Mouse (Mus musculus): ENCODE results near the gene Naip6.
"Not testable (repeated sequence)": the region's sequence is repeated elsewhere in the genome, so short reads cannot be mapped to it uniquely, and the experiment has no call there.

Gene Naip6

DNA sequence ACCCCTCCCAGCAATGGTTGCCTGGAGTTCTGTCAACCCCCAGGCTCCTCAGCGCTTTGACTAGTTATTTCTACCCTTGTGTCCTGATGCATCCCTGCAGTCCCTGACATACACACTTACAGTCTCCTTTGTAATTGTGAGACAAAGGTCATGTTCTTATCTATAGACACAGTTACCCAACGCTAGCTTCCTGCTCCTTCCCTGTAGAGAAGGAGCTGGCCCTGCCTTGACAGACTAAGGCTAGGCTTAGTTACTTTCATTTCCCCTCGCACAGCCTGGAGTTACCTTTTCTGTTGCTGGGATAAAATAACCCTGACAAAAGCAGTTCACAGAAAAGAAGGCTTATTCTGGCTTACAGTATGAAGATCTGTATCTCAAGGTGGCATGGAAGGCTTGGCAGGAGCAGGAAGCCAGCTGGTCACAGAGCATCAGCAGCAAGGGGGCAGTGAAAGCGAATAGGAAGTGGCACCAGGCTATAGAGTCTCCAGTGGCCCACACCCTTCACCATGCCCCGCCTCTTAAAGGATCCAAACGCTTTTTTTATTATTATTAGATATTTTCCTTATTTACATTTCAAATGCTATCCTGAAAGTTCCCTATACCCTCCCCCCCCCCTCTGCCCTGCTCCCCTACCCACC is at the start of gene Naip6:
TSS of gene Naip6 (minus strand) at position 419 of the 638 bp plus-strand sequence.
- DNase-seq: not testable (repeated sequence)

GRCm38 (mm10) chr13:100352315-100352714 is 34.8 kb upstream of the Naip6 start:
- DNase-seq: not testable (repeated sequence)

DNA sequence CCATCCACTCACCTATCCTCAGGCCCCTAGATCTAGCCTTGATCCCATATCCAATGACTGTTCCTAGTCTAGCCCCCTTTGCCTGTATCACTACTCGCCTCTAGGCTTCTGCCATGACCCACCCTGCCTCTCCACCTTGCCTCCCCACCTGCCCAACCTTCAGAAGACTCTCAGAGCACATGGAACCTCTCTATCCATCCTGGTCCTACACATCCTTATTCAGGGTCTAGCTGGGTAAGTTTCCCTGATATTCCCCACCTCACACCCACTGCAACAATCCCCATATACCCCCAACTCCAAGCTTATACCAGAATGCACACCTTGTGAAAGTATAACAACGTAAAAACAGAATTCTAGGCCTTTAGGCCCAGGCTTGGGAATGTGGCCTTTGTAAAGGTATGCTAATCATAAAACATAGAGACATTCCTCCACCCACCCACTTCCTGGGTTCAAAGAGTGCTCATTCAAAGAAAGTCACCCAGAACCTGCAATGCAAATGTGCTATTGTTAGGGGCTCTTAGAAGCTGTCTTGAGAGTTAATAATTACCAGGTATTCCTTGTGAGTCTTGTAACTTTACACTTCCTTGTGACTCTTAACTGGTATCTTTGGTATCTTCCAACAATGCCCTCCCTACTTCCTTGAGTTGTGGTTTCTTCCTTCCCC is 32.2 kb upstream of the Naip6 start:
- not testable (repeated sequence) for DNase-seq

DNA sequence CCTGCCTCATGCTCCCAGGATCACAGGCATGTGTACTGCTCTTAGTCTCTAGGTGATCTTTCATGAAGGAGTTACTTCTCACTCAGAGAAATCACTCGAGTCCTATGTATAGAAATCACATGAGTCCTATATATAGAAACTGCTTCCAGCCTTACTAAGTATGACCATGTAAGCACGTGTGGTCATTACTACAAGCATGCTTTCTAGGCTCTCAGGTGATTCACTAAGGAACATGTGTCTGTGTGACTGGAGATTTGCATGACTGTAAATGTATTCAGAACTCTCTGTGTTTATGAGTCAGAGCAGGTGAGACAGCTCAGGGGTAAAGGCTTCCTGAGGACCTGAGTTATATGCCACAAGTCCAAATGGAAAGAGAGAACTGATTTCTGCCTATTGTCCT is 24.3 kb upstream of the Naip6 start:
- no peak for DNase-seq

- DNase-seq: not testable (repeated sequence)
Observed at GRCm38 (mm10) chr13:100331728-100332127, 14.3 kb upstream of the Naip6 start.

DNA sequence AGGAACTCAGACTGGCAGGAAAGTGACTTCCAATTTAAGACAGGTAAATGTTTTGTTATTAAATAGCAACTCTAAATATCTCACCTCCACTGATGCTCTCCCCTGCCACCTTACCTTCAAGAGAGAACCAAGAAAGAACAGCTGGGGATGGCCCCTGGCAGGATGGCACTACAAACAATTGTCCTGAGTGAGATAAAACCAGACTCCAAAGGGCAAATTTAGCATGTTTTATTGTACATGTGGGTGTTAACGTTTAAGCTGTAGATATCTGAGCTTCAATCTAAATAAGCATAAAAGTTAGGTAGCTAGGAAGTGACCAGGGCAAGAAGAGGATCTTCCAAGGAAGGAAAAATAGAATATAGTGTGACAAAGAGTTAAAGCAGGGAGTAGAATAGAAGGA is 11.4 kb upstream of the Naip6 start:
- not testable (repeated sequence) for DNase-seq

- not testable (repeated sequence) for DNase-seq
Observed at GRCm38 (mm10) chr13:100328029-100328428, 10.6 kb upstream of the Naip6 start.

DNA sequence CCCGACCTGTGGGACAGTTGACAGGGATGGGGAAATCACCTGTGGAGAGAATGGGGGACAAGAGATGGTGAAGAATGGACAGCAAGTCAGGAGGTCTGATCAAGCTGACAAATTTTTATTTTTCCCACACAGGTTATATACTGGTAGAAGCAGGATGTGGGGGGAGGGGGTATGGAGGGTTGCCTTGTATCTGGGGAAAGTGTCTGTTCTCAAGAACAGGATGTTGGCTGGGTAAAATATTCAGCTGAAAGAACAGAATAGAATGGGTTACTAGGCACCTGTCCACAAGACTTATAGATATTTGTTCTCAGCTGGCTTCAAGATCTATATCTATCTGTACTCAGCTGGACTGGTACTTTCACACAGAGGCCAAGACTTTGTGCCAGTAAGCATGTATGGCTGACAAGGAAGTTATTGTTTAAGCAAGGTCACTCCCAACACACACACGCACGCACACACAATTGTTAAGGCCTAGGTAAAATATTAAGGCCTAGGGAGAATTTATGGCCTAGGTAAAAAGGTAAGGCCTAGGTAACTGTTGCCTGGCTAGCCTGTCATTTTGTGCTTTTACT is 4.9 kb upstream of the Naip6 start:
- DNase-seq: not testable (repeated sequence)

DNA sequence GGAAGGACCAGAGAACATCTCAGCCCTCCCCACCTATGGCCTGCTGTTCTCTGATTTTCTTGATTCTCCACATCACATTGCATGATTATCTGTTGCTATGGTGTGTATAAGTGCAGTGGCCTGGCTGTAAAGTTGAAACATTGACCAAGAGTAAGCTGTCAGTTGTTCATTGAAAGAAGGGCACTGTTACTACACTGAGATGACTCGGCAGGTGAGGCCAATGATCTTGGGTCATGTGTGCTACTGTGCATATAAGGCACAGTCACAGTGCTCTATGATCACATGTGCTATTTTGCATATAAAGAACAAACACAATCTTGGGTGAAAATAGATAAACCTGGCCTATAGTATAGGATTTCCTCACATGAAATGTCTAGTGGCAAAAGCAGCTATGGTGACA is 32.9 kb downstream of the Naip6 start:
- DNase-seq: no peak

DNA sequence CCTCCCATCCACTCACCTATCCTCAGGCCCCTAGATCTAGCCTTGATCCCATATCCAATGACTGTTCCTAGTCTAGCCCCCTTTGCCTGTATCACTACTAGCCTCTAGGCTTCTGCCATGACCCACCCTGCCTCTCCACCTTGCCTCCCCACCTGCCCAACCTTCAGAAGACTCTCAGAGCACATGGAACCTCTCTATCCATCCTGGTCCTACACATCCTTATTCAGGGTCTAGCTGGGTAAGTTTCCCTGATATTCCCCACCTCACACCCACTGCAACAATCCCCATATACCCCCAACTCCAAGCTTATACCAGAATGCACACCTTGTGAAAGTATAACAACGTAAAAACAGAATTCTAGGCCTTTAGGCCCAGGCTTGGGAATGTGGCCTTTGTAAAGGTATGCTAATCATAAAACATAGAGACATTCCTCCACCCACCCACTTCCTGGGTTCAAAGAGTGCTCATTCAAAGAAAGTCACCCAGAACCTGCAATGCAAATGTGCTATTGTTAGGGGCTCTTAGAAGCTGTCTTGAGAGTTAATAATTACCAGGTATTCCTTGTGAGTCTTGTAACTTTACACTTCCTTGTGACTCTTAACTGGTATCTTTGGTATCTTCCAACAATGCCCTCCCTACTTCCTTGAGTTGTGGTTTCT is 45.9 kb downstream of the Naip6 start:
- DNase-seq: not testable (repeated sequence)

DNA sequence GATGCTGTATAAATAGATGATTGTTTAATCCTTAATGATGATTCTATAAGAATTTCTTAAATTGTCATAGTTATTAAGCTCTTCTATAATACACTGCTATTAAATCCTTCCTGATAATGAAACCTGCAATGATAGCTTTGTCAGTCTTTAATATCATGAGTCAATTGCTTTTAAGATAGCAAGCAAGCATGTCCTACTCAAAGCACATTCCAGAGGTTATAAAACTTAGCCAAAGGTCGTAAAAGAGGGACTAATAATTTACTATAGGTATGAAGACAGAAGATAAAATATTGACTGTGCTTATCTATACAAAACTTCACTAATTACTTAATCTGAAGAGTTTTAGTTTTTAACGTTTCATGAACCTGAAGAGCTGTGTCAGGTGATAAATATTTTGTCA is 60.5 kb downstream of the Naip6 start:
- not testable (repeated sequence) for DNase-seq

DNA sequence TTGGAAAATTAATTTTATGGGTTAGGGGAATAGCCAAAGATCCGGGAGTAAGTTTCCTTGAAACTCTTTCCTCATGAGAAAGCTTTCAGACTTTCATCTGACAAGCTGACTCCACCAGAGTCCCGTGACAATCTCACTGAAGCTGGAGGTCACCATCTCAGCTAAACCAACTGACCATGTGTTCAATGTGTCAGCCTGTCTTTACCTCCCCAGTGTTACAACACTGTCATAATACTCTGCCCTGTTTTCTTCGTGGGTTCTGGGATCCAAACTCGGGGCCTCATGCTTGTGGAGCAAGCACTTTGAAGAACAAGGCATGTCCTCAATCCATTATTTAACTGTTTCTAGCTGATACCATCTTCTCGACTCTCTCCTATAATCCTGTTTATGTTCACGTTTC is 61.5 kb downstream of the Naip6 start:
- DNase-seq: not testable (repeated sequence)

GRCm38 (mm10) chr13:100251897-100252296 is 65.6 kb downstream of the Naip6 start:
- not testable (repeated sequence) for DNase-seq

GRCm38 (mm10) chr13:100246896-100247519 is 70.5 kb downstream of the Naip6 start:
- not testable (repeated sequence) for DNase-seq

GRCm38 (mm10) chr13:100246223-100246622 is 71.3 kb downstream of the Naip6 start, which contains the start of gene Naip5:
Naip5 (minus strand) TSS chr13:100246323.
- DNase-seq: not testable (repeated sequence)

DNA sequence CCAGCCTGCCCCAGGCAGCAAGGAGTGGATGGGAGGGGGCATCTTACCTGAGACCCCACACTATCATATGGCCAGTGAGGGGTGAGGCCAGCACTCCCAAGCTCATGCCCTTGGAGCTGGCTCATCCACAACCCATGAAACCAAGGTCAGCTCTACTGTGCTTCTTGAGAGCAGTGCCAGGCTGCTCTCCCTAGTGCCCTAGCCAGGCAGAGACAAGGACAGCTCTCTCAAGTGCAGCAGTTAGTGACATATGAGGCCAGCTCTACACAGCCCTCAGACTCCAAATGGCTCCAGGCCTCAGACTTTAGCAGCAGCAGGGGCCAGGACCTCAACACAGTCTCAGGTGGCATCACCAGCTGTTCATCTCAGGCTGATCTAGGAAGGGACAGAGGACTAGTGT is 73.8 kb downstream of the Naip6 start:
- no peak for DNase-seq

Measured in cerebellum, postnatal 14 days (tissue).